Mouse (Mus musculus): ENCODE measurements around the gene Vegfc. TPM values are rescaled to one million over a fixed set of nuclear protein-coding genes. Genes with fewer than 3 reads are reported as not detected.

Gene Vegfc
- 1 to 10 TPM; 2.5 to 4.0 TPM for total RNA-seq (2021)

DNA sequence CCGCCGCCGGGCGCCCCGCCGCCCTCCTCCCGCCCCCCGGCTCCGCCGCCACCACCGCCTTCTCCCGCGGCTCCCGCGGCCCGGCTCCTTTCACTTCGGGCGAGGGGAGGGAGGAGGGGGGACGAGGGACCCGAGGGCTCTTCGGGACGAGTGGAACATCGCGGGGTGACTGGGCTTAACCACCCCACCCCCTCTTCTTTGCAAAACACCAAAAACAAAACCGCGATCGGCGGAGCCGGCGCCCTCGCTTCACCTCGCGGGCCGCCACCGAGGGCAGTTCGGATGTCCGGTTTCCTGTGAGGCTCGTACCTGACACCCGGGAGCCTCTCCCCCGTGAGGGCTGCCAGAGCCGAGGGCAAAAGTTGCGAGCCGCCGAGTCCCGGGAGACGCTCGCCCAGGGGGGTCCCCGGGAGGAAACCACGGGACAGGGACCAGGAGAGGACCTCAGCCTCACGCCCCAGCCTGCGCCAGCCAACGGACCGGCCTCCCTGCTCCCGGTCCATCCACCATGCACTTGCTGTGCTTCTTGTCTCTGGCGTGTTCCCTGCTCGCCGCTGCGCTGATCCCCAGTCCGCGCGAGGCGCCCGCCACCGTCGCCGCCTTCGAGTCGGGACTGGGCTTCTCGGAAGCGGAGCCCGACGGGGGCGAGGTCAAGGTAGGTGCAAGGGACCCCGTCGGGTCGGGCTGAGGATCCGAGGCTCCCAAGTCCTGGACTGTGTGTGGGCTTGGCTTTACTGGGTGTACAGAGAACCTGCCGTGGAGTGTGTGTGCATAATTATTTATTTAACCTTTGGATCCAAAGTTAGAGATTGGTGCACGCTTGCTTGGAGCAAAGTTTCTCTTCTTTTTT is at the start of gene Vegfc:
Vegfc (plus strand) TSS at position 336 of the 850 bp plus-strand sequence.
- peak; percentile 31 to 32 for DNase-seq

DNA sequence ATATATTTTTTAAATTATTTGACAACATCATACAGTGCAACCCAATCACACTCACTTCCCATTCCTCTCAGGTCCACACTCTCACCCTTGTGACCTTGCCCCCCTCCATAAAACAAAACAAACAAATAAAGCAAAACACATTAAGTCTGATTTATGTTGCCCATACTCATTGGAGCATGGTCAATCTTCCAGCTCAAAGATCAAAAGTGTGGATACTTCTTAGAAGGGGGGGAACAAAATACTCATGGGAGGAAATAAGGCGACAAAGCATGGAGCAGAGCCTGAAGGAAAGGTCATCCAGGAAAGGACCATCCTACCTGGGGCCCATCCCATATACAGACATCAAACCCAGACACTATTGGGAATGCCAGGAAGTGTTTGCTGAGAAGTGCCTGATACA is 42.8 kb upstream of the Vegfc start:
- DNase-seq, result no peak

DNA sequence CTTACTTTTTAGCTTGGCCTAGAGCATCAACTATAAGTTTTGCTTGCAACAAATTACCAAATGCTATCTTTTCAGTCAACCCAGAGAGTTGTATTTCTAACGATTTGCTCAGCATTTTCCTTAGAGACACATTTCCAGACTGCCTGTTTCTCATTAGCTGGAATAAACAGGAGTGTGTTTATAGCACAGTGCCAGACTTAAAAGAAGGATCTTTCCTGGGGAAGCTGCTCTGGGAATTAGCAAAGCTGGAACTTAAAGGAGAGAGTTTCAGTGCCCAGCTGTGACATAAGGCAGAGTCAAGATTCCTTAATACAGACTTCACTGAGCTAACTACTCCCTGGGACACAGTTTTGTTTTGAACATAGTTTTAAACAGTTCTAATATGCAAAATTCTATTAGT is 34.8 kb upstream of the Vegfc start:
- no peak for DNase-seq

DNA sequence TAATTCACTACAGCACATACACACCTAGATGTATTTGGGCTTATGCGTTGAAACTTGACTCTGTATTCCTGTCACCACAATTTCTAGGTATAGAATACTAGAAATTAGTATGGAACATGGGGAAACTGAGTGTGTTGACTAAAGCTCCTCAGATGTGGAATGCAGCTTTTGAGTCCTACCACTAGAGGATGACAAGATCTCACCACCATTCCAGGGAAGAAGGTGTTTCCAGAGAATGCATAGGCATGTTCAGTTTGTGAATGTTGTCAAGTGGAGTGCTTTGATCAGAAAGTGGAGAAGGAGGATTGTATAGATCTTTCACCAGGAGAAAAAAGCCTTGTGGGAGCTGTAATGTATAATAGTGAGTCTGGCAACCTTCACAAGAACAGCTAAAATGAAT is 33.9 kb upstream of the Vegfc start:
- no peak for DNase-seq

DNA sequence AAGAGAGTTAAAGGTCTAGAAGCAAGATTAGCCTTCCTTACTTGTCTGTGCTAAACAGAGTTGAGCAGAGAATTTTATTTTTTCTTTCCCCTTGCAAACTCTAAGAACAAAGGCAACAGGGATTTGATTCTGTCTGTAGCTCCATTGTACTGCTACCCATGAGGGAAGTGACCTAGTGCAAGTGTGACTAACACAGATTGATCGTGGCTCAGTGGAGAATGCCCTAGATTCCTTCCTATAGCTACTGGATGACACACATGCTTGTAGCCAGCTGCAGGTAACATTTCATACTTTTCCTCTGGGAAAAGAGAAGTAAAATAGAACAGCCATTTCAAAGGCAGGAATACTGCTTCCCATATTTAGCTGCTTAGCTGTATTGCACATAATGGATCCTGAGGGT is 24.2 kb upstream of the Vegfc start:
- DNase-seq, result no peak

DNA sequence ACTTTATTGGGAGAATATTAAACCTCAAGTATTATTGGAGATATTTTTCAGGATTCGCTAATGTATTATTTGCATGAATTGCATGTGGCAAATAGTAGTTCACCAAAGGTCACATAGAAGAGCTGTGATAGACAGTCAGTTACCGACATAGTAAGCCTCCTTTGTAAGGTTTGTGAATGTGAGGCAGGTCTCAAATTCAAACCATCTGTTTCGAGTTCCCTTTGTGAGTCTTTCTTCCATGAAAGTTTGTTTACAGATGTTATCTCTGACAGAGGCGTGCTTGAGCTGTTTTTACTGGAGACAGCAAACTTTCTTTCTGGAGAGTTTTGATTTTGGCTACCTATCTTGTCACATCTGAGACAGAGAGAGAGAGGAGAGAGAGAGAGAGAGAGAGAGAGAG is 11.9 kb upstream of the Vegfc start:
- DNase-seq, result no peak

DNA sequence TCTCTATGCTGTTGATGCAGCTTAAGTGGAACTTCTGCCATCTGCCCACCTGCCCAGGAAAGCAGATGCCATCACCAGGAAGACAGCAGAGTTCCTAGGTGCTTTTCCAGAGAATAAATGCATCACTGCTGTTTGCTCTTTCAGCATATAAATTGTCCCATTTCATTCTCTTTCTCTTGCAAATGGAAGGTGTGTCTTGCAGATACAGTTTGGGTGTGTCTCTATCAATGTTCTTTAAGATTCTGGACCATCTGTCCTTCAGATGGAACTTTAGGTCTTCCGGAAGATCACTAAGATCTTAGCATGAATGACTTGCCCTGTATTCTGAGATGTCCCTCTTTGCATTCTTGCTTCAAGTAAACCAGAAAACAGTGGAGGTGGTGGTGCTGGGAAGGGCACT is 1.1 kb upstream of the Vegfc start:
- DNase-seq, result no peak

DNA sequence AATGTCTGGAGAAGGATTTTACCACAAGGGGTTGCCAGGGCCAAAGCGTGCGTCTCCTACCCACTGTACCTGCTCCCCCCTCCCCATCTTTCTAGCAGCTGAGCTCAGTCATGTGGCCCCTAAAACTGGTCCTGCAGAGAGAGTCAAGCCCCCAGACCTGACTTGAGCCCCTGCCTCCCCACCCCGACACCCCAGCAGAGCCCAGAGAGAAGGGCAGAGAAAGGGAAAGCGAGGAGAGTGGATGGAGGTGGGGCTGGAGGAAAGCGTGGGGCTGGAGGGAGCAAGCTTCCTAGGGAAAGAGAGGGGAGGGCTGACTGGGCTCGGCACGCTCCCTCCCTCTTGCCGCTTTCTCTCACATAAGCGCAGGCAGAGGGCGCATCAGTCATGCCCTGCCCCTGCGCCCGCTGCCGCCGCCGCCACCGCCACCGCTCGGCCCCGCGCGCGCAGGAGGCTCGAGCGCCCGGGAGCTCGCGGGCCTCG is 575 bp upstream of the Vegfc start:
- DNase-seq, result peak in 1 of 2 experiments; percentile 42

DNA sequence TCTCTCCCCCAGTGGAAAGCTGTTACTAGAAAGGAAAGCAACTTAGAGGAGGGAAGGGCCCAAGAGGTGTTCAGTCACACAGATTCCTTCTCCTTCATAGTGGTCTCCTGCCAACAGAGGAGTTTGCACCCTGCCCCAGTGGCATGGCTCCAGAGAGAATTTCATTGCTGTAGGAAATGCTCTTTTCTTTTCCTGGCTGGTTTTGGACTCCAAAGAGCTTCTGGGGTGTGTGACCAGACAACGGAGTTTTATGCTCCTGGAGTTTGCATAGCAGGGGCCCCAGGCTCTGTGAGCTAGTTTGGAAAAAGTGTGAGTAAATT is 675 bp downstream of the Vegfc start:
- DNase-seq, result no peak

DNA sequence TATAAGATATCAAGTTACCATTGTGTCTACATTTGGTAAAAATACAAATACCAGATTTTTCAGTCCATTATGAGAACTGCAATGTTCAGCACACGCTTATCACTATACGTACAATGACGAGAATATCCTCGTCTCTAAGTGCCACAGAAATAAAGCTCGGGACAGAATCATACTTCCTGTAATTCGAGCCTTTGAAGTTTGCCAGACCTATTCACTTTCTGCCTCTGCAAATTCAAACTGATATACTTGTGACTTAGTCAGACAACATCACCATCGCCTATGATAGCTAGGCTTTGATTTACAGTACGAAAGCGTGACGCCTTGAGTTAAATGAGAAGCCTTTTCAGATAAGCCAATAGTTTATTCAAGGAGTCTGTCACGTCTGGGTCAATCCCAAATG is 1.6 kb downstream of the Vegfc start:
- DNase-seq, result no peak

DNA sequence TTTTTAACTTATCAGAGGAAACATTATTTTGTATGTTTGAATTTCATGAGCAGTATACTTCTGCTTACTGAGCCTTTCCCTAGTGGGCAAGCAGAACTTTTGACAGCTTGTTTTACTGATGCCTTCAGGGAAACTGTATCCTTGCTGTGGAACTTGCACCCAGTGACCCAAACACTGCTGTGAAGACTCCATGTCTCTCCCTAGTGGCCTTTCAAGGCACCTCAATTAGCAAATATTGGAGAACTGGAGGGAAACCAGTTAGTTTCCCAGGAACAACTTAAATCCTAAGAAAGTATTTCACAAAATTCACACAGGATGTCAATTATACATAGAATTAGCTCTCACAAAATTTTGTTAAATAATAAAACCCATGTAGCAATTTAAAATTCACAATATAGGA is 2.2 kb downstream of the Vegfc start:
- no peak for DNase-seq

DNA sequence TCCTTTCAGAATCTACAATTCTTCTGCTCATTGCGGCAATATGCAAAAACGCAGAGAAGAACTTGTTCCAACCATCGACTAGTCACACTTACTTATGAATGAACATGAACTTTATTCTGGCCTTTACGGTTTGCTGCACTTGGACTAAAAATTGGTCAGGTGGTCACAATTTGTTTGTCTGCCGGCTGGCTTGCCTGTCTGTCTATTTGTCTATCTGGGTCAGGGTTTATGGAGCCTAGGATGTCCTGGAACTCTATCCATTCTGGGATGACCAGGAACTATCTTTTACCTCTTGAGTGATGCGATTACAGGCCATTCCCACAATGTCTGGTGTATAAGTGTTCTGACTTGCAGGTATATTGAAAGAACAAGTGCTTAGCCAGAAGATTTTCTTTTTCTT is 8.5 kb downstream of the Vegfc start:
- no peak for DNase-seq

DNA sequence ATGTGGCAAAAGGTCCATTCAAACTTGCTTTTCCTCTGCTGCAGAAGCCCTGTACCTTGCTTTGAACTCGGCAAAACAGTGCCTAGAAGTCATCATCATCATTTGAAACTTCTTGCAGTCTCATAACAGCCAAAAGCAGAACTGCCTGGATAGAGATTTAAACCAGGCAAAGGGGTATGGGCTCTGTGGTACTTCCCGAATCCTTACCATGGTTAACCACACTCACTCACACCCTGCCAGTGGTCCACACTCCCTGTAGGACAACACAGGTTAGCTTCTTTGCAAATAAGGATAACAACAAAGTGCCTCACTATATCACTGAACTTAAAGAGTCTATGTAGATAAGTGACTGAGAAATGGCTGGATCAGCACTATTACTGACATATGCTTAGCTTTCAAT is 9.7 kb downstream of the Vegfc start:
- DNase-seq, result no peak

DNA sequence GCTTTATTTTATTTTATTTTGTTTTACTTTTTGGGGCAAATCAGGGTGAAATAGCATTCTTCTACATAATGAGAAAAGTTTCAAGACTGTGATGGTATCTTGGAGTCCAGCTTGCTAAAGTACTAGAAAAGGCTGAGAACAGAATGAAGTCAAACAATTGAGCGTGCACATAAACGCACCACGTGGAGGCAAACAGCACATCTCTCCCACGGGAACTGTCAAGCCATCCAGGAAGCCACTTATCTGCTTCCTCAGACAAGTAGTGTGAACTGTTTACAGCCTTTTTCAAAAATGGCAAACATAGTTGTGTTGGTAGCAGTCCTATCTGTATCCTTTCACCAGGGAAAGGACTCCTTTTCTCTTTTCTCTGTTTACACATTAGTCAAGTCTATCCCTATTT is 11.8 kb downstream of the Vegfc start:
- DNase-seq, result no peak

DNA sequence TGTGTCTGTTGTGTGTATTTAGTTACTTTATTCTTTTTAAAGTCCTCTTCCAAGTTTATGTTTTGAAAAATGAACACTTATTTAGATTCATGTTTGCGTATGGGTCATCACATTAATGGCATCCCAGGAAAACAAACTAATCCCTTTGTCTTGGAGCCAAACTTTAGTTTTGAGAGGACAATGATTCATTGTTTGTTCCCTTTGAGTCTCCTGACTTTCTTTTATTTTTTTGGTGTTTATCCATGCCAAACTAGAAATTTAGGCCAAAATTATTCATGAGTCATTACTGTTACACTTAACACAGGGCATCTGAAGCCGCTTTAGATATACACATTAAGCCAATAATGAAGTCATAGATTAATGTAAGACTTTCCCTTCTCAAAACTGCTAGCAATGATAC is 12.5 kb downstream of the Vegfc start:
- DNase-seq, result no peak

DNA sequence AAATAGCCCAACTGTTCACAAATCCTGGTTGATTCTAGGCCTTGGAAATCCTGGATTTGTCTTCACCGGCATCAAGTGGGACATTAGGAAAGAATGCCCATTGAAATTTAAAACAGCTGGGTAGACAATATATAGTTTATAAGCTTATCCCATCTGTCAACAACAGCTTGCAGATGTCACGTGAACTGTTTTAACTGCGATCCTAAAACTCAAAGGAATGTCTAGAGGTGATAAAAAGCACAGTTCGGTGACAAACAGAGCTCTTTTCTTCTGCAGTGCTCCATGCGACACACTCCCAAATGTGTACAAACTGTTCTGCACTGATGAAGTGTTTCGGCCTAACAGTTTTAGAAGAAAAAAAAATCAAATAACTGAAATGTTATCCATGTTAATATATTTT is 22.7 kb downstream of the Vegfc start:
- no peak for DNase-seq

DNA sequence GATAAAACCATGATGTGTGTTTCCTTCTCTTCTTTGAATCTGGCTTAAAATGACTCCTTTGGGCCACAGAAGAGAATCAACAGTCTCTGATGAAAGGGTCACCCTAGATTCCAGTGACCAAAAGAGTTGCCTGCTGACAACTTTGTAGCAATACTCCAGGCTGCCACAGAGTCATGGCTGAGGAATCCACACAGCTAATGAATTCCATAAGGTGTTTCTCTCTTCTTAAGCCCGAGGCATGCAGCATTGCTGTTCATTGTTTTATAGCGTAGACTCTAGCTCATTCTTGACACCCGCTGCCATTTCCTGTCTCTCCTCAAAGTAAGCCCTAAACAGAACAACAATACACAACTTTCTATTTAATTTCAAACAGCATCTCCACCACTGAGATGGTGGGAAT is 37.2 kb downstream of the Vegfc start:
- no peak for DNase-seq

DNA sequence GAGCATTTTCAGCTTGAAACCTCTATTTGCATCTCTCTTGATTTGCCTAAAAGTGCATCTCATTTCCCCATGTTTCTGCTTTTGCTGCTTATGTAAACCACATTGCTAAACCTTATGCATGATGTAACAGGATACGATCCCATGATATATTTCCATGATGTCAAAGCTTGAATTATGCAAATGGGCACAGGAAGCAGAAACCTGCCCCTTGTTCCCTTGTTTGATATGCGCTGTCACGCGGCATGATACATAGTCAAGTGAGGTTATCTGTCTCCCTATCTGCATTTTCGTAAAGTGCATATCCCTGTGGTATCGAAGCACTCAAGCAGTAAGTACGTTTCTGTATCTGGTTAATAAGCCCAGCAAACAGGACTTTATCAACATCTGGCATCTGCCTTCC is 42.7 kb downstream of the Vegfc start:
- DNase-seq, result no peak

DNA sequence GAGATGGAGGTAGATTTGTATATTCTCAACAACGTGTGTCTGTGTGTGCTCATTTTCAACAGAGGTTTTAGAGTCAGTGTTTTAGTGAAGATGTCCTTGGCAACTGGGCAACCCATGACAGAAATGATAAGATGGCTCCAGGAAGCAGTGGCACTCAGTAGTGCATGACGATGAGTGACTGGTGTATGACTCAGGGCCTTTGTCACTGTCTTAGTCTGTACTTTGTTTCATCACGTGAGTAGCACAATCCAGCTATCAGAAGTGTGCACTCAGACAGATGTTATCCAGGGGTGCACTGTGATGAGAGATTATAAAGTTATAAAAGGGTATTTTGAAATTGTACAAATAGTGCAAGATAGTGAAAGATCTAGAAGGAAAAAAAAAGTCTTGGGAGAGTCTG is 44.5 kb downstream of the Vegfc start:
- DNase-seq, result no peak

DNA sequence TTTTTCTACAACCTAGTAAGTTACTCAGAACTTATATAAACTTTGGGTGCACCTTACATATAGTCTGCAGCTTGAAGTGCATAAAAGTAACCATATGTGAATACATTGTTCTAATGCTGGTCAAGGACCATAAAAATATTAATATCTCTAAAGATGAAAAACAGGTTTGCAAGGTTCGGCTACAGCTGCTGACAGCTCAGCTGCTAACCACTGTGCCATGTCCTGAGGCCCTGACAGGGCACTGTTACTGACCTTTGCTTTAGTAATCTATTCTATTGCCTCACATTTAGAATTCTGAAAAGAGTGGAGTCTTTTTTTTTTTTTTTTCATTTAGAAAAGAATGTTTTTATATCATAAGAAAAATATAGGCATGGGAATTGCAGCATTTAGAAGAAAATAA is 44.9 kb downstream of the Vegfc start:
- no peak for DNase-seq

DNA sequence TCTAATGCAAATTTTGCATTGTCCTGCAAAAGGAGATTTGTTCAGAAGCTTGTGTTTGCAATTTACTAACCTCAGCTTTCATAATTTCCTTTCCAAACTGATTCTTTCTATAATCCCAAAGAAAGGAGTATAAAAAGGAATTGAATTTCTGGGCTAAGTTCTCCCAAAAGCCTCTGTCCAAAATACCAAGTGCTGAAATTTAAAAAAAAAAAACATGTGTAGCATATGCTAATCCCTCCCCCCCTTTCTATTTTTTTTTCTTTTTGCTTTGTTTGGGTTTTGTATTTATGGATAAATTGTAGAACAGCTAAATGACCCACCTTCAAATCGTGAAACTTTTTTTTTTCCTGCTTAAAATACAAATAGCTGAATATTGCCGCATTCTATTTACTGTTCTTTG is 53.2 kb downstream of the Vegfc start:
- no peak for DNase-seq

DNA sequence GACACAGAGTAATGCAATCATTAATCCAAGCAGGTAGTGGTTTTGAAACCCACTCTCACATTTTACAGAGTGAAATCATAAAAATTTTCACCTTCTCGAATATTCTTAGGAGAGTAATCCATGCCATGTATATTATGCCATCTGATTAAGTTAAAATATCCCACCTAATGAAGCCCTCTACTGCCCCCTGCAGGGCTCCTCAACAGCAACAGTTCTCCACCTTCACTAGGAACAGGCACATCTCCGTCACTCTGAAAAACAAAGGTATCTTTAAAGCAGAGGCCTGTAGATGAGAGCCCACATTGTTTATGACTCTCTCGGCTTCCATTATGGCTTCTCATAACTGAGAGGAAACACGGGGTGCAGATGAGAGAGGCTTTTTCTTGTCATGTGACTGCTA is 75.8 kb downstream of the Vegfc start:
- peak; percentile 9 to 21 for DNase-seq

DNA sequence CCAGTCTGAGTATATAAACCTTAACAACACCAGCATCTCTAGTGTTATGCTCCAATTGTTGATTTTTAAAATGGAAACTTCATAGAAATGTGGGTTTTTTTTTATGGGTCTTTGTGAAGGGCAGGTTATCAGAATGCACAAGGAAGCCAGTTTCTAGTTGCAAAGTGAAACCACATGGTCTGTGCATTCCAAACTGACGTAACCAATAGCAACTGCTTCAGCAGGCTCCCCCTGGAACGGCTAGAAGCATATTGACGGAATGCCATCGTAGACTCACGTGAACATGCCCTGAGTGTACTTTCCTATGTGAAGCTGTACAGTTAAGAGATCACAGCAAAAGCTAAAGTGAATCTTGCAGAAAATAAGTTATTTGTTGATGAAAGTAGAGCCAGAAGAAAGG is 86.1 kb downstream of the Vegfc start:
- DNase-seq, result no peak

DNA sequence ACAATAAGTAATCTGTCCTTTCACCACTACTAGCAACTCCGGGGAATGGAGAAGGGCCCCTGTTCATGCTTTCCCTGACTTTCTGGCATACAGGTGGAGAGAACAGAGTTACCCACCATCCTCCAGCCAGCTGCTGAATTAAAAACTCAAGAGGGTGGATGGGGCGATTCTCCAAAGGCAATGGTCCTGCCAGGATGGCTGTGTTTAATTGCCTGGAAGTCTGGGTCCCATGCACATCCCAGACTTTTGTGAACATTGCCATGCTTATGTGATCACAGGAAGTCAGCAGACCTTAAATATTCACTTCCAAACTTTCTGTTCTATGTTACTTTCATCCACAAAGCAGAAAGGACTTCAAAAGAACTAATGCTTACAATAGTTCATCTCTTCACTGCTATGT is 107.9 kb downstream of the Vegfc start:
- DNase-seq, result no peak

DNA sequence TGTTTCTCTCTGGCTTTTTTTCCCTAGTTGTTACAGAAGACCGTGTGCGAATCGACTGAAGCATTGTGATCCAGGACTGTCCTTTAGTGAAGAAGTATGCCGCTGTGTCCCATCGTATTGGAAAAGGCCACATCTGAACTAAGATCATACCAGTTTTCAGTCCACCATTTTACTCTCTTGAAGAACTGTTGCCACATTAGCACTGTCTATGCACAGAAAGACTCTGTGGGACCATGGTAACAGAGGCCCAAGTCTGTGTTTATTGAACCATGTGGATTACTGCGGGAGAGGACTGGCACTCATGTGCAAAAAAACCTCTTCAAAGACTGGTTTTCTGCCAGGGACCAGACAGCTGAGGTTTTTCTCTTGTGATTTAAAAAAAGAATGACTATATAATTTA is 108.5 kb downstream of the Vegfc start:
- DNase-seq, result no peak

Measured in layer of hippocampus, postnatal 36 days (tissue).